Mouse (Mus musculus) inflammation-experienced regulatory T-cells, adult 16 weeks (primary cell): ENCODE data around the gene Defb9. TPM values are rescaled to one million over a fixed set of nuclear protein-coding genes. Genes with fewer than 3 reads are reported as not detected.

ENCODE experiments used
- polyA plus RNA-seq: library from polyadenylated mRNA; unstranded; fragments of 100-300 nt; shearing (Covaris generic); gene quantifications from one replicate; pipeline ENCODE4 v1.2.1, GENCODE M21; 2017

Gene Defb9
- polyA plus RNA-seq = not detected

DNA sequence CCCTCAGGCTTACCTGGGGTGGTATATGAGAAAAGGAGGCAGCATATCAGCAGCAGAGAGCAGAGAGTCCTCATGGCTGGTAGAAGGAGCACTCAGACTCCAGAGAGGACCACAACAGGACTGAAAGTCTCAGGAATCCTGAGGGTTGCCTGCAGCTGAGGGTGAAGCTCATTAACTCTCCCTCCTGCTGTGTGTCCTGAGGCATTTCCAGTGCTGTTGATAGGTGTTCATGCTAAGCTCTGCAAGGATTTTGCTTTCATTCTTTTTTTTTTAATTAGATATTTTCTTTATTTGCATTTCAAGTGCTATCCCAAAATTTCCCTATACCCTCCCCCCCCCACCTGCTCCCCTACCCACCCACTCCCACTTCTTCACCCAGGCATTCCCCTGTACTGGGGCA, at the start of gene Defb9:
TSS of gene Defb9 (minus strand) at position 101 of the 400 bp plus-strand sequence.

DNA sequence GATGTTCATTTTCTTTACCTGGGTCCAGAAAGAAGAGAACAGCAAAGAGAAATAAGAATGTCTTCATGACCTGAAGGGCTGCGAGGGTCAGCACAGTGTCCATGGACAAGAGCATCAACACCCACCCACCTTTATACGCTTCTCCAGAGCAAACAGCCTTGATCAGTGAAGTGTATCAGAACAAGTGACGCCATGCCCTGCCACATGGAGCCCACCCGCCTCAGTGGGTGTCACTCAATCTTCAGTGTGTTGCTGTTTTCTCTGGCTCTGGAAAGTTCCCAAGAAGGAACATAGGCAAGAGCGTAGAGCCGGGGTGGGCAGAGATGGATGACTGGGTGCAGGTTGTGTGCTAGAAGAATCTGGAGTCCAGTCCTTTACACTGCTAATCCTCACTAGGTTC, 47.4 kb upstream of the Defb9 start, which contains the start of gene Defb15:
TSS of gene Defb15 (minus strand) at position 101 of the 400 bp plus-strand sequence.

DNA sequence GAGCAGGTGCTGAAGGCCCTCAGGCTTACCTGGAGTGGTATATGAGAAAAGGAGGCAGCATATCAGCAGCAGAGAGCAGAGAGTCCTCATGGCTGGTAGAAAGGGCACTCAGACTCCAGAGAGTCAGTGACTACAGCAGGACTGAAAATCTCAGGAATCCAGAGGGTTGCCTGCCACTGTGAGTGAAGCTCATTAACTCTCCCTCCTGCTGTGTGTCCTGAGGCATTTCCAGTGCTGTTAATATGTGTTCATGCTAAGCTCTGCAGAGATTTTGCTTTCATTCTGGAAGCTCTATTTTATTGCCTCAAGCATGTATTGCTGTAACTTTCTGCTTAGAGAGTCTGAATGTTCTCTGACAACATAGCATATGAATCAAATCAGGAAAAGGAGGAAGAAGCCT, 21.1 kb upstream of the Defb9 start, which contains the start of gene Defb11:
TSS of gene Defb11 (minus strand) at position 123 of the 400 bp plus-strand sequence.

DNA sequence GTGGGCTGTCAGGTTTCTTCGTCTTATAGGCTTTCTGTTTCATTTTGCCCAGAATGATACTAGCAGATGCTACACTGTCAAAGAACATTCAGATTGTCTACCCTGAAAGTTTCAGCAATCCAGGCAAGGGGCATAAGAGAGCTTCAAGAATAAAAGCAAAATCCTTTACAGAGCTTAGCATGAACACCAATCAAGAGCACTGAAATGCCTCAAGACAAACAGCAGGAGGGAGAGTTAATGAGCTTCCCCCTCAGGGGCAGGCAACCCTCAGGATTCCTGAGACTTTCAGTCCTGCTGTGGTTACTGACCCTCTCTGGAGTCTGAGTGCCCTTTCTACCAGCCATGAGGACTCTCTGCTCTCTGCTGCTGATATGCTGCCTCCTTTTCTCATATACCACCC, 26.6 kb downstream of the Defb9 start, which contains the start of gene Defb10:
TSS of gene Defb10 (plus strand) at position 316 of the 400 bp plus-strand sequence.

Other genes with a start within 250 kb of the Defb9 start
- gene Defa17, start 229.6 kb downstream of the Defb9 start, polyA plus RNA-seq = not detected
- not detected for gene Defa34, start 219.6 kb downstream of the Defb9 start, polyA plus RNA-seq
- not detected for gene AY761184, start 181.8 kb downstream of the Defb9 start, polyA plus RNA-seq
- gene Defa24, start 150.9 kb downstream of the Defb9 start, polyA plus RNA-seq = not detected
- not detected for gene Defb50, start 61.9 kb downstream of the Defb9 start, polyA plus RNA-seq
- not detected for gene Defb2, start 45.5 kb downstream of the Defb9 start, polyA plus RNA-seq
- gene Defb10, start 26.5 kb downstream of the Defb9 start, polyA plus RNA-seq = not detected
- gene Defb11, start 21.0 kb upstream of the Defb9 start, polyA plus RNA-seq = not detected
- not detected for gene Defb15, start 47.3 kb upstream of the Defb9 start, polyA plus RNA-seq
- gene Defb35, start 52.9 kb upstream of the Defb9 start, polyA plus RNA-seq = not detected
- gene Defb13, start 61.3 kb upstream of the Defb9 start, polyA plus RNA-seq = not detected
- gene Fam90a1a, start 73.3 kb upstream of the Defb9 start, polyA plus RNA-seq = not detected
- gene Ccdc70, start 84.4 kb upstream of the Defb9 start, polyA plus RNA-seq = not detected
- 0.16 TPM for gene Atp7b, start 174.9 kb upstream of the Defb9 start, polyA plus RNA-seq
- gene Alg11, start 175.3 kb upstream of the Defb9 start, polyA plus RNA-seq = 12.4 TPM
- gene Nek5, start 239.6 kb upstream of the Defb9 start, polyA plus RNA-seq = not detected